Mouse (Mus musculus) kidney, postnatal 10 days (tissue): ENCODE results near the gene Gm9903.

Experiments used
- DNase-seq: peaks from one replicate; pipeline ENCODE4 v3.0.0; 2021; ENCODE audit warnings: mixed read lengths

Gene Gm9903

DNA sequence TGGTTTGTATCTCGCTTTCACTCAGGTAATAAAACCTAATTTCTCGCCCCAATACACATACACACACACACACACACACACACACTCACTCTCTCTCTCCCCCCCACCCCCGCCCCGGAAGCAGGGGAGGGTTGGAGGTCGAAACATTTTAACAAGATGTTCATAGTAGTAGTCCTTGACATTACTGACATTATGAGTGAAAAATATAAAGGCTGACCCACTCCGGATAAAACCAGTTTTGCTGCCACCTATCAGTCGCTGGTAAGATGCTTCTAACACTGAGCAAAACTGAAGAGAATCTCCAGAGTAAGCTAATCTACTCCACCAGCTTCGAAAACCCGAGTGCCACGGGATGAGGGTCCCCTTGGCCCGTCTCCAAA is 21.8 kb downstream of the Gm9903 start:
- no peak for DNase-seq

DNA sequence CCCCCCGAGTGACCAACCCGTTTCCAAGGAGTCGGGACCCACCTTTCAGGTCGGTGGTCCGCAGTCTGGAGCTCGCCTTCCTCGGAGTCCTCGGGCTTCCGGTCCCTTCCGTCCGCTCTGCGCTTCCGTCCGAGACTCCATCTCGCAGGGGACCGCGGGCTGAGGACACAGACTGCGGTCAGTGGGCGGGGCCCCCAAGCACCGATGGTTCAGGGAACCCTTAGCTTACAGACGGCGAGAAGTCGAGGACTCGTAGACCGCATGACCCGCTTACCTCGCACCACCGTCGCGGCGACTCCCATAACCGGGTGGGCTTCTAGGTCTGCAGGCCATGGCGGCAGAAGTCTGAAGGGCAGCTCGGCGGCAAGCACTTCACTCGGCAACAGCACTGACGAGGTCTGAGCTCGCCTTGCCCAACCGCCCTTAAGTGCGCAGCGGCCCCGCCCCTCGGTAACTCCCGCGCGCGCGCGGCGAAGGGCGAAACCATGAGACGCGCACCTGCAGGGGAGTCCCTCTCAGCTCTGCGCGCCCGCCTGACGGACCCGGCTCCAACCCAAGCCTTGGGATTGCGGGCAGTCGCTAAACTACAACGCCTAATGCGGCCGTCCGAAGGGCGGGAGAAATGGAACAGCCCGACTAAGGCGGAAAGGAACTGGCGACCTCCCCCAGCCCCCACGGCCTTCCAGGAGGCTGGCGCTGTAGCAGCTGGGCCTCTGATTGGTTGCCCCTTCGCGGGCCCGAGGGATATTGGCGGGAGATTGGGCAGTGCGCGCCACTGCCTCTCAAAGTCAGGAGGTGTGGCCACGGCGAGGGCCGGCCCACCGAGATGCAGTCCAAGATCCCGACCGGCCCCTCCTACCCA is 22.4 kb downstream of the Gm9903 start, which contains the start of gene Slbp:
Slbp (minus strand) TSS at position 654 of the 862 bp plus-strand sequence.
- DNase-seq, result peak; percentile 98

- DNase-seq, result no peak
Observed at GRCm38 (mm10) chr5:33652783-33653173, 23.1 kb downstream of the Gm9903 start.

- DNase-seq, result peak; percentile 27
Observed at GRCm38 (mm10) chr5:33654424-33654823, 24.7 kb downstream of the Gm9903 start.

- DNase-seq, result no peak
Observed at GRCm38 (mm10) chr5:33655251-33655840, 25.6 kb downstream of the Gm9903 start.

DNA sequence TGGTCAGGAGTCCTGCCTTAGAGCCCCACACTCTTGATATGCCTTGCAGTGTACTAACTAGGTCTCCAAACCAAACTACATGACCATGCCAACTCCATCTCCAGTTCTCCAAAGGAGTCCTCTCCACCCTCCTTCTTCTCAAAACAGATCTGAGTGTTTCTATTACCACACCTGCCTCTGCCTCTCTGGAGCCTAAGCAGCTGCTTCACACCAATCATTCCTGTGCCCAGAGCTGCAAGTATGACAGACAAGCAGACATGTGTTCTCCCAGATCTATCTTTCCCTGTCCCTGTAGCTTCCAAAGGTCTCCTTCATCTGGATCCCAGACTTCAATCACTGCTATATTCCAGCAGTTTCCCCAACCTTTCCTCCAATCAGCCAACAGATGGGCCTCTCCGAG is 27.0 kb downstream of the Gm9903 start:
- no peak for DNase-seq

GRCm38 (mm10) chr5:33657251-33657786 is 27.6 kb downstream of the Gm9903 start:
- DNase-seq, result no peak

DNA sequence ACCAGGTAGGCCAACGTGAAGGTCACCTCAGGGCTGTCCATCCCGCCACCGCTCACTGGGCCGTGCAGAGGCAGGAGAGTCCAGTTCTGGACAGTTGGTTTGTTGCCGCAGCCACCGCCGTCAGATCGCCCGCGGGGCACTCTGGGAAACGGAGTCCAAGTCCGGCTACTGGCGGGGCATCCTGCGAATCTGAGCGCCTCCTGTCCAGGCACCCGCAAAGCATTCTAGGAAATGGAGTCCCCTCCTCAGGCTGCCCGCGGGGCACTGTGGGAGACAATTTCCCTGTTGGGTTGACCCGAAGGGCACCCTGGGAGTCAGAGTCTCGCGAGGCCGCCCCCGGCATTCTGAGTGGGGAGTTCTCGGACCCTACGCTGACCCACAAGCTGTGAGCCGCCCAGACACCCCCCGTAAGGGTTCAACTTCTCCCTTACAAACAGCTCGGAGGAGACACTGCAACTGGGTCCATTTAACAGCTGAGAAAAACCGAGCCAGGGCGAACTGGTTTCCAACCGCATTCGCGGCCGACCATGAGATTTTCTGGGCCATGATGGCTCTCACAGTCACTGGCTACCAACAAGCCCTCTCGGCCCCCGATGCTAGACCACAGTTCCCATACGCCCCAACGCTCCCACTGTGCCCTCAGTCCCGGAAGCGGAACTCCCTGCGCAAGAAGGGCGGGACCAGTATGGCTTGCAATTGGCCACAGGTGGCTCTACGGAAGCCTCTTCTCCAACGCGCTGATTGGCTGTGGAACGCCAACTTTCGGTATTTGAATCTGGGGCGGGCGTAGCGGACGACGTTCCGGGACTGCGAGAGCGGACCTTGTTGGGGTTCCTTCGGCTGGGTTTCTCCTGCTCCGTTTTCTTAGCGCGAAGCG is 28.3 kb downstream of the Gm9903 start, which contains the start of the genes Tacc3 and Tmem129:
Tacc3 (plus strand) TSS at position 342 of the 877 bp plus-strand sequence.
Tmem129 (minus strand) TSS at position 630 of the 877 bp plus-strand sequence.
- peak; percentile 98 for DNase-seq

- no peak for DNase-seq
Observed at GRCm38 (mm10) chr5:33658664-33659050, 28.9 kb downstream of the Gm9903 start.

GRCm38 (mm10) chr5:33668223-33668622 is 38.5 kb downstream of the Gm9903 start:
- DNase-seq, result peak; percentile 53

DNA sequence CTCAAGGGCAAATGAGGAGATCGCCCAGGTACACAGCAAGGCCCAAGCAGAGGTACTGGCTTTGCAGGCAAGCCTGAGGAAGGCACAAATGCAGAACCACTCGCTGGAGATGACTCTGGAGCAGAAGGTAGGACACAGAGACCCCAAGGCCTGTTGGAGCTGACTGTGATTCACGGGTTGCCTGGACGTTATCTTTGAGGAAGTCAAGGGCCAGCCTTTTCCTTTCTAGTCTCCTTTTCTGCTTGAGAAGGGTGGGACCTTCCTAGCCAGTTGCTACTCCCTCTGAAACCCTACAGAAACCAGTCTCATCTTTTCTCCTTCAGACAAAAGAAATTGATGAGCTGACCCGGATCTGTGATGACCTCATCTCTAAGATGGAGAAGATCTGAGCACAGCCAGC is 41.9 kb downstream of the Gm9903 start:
- DNase-seq, result no peak

DNA sequence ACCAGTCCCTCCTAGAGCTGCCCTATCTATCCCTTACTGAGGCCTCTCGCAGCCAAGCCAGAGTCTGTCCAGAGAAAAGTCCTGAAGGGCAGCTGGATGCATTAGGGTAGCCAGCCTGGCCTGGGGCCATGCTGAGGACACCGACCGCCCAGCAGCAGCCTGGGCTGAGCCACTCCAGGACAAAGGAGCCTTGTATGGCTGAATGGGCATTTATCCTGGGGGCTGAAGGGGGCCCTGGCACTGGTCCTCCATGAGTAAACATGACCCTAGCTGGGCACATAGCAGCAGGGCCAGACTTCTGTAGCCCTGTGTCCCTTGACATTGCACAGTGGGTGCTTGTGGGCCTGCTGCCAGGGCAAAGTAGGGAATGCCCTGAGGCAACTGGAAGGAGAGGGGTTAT is 44.7 kb downstream of the Gm9903 start:
- DNase-seq, result no peak

- DNase-seq, result peak; percentile 87
Observed at GRCm38 (mm10) chr5:33675964-33676363, 46.2 kb downstream of the Gm9903 start.

DNA sequence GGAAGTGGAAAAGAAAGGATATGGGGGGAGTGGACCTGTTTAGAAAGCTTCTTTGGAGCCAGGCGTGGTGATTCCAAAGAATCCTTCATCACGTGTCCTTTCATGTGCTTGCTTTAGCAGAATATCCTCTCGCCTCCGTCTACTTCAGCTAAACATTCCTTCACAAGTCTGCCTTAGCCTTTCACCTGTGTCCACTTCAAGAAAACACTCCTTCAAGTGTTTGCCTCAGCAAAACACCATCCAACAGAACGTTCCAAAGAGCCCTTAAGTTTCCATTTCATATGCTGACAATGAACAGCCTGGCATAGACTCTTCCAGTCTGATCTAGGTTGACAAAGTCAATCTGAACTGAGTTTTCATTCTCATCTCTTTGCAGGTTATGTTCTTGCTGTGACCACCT is 48.5 kb downstream of the Gm9903 start:
- DNase-seq, result no peak

- no peak for DNase-seq
Observed at GRCm38 (mm10) chr5:33681044-33681443, 51.3 kb downstream of the Gm9903 start.
